Mouse (Mus musculus) layer of hippocampus, adult 18-20 months (tissue): ENCODE data around the gene B230118H07Rik. TPM values are rescaled to one million over a fixed set of nuclear protein-coding genes. Genes with fewer than 3 reads are reported as not detected.

Experiments used
- DNase-seq, 2 experiments: peaks; one replicate each; pipeline ENCODE4 v3.0.0; 2022; ENCODE audit warnings: low spot score in 2 of 2
- total RNA-seq, 2 experiments: library from RNA; stranded (reverse); gene quantifications; 2 replicates each; pipeline ENCODE4 v1.2.3; 2021

B230118H07Rik gene
- total RNA-seq, 2 experiments from 2014 or later: 32.1 to 39.6 TPM

GRCm38 (mm10) chr2:101592023-101592841 lies 57.1 kb downstream of the B230118H07Rik start:
- no peak for DNase-seq

GRCm38 (mm10) chr2:101591356-101591755 lies 58.0 kb downstream of the B230118H07Rik start:
- DNase-seq: no peak

- no peak for DNase-seq
Observed at GRCm38 (mm10) chr2:101581418-101581817, 67.9 kb downstream of the B230118H07Rik start.

DNA sequence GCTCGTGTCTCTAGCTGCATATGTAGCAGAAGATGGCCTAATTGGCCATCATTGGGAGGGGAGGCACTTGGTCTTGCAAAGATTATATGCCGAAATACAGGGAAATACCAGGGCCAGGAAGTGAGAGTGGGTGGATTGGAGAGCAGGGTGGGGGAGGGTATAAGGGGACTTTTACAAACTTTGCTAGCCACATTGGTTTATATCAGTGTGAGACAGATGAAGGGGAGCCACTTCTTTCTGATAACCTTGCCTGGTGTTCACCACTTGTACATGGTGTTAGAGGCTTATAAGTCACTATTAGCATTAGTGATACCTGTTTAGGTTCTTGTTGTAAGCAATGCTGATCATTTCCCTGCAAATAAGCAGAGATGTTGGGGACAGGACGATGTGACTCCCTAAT lies 68.4 kb downstream of the B230118H07Rik start:
- DNase-seq: no peak

DNA sequence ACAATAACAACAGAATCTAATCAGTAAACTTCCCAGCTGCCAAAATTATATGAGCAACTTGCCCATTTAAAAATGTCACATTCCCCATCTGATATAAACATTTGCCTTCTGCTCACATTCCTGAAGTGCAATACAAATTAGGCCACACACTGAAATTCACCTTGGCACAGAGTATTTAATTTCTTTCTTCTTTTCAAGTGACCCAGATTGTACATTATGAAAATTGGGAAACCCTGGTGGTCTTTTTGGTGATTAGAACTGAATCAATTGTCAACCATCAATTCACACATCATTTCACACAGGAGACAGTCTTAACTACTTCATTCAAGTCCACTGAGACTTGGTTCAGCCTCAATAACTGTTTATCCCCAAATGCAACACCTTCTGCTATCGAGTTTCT lies 68.9 kb downstream of the B230118H07Rik start:
- DNase-seq: no peak

- DNase-seq: no peak
Observed at GRCm38 (mm10) chr2:101580027-101580426, 69.3 kb downstream of the B230118H07Rik start.

DNA sequence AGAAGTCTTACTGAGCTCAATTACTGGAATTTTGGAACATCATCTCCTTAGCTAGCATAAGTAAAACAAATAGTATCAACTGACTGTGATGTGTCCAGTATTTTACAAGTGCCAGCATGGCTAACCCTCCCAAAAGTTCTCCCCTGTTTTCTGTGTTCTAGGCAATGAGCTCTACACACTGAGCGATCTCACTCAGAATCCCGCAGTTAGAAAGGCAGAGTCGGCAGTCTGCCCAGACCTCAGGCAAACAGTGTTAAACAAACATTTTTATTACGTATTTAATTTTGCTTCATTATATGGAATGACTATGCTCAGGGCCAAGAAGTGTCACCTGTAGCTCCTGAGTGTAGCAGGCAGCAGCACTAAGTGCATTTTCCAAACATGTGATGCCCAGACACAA lies 72.1 kb downstream of the B230118H07Rik start:
- no peak for DNase-seq

DNA sequence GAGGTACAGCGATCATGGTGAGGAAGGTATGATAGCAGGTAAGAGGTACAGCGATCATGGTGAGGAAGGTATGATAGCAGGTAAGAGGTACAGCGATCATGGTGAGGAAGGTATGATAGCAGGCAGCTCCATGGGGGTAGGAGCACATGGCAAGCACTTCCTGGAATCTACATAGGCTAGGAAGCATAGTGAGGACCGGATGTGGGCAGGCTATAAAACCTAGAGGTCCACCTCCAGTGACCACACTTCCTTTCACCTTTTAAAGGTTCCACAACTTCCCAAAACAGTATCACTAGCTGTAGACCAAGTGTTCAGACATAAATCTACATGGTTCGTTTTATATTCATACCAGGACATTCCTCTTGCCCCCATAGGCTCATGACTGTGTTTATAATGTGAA lies 80.1 kb downstream of the B230118H07Rik start:
- no peak for DNase-seq

DNA sequence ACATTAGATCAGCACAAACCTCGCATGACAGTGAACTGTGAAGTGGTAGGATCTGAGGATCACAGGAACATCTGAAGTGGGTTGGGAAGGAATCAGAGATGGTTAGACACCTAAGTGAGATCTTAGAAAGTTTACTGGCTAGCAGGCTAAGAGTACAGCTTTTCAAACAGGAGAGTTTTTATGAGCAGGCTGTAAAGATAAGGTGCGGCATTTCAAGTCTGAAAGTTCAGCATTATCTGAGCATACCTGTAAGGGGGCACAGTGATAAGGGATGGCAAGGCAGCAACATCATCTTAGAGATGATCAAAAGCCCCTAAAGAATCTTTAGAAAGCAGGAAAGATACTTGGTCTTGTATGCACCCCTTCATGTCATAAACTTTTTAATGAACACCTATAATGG lies 81.8 kb downstream of the B230118H07Rik start:
- DNase-seq: no peak

GRCm38 (mm10) chr2:101563776-101564175 lies 85.6 kb downstream of the B230118H07Rik start:
- DNase-seq: no peak

- peak in 1 of 2 experiments; percentile 14 for DNase-seq
Observed at GRCm38 (mm10) chr2:101563206-101563605, 86.1 kb downstream of the B230118H07Rik start.

DNA sequence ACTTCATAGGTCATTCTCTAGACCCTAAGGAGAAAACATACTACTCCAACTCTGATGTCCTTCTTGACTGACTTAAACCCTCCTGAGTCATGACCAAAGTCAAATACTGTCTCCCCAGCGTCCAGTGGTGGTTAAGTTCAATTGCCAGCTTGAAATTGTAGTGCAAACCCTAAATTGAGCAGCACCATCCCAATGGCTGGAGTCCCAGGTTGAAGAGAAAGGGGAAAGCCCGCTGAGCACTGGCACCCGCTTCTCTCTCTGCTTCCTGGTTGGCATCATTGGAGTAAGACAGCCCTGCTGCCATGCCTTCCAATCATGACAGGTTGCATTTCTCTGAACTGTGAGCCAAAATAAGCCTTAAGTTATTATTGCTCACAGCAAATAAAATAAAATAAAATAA lies 89.9 kb downstream of the B230118H07Rik start:
- DNase-seq: no peak

- no peak for DNase-seq
Observed at GRCm38 (mm10) chr2:101555886-101556285, 93.4 kb downstream of the B230118H07Rik start.

DNA sequence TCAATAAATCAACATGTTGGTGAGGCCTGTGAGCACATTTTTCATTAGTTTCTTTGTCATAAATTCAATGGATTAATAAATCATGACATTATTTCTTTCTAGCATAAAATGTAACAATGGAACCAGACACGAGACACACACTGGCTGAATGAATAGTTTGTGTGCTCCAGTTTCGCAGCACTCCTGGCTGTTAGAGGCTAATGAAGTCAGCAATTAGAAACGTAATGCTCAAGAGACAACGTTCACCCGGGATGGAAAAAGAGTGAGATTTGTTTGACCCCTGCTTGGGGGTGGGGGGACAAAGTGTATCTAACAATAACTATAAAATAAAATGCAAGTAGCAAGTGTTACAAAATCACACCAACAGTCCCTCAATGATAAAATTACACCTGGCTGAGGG lies 95.5 kb downstream of the B230118H07Rik start:
- no peak for DNase-seq

DNA sequence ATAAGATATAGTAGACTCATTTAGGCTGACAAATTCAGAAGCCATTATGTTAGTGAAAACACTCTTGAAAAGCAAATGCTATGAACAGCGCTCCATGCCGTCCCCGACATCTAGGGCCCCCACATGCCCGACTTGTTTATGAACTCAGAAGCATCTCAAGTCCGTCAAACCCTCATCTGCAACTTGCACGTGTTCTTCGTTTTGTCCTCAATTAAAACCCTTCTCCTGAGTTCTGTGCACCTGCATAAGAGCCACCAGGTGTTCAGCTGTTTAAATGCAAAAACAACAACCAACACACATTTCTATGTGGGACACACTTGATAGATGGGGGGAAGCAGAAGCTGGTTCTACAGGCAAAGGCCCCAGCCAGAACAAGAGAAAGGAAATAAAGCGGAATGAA lies 97.0 kb downstream of the B230118H07Rik start:
- no peak for DNase-seq

GRCm38 (mm10) chr2:101551026-101551719 lies 98.2 kb downstream of the B230118H07Rik start:
- DNase-seq: no peak

- DNase-seq: no peak
Observed at GRCm38 (mm10) chr2:101550176-101550575, 99.2 kb downstream of the B230118H07Rik start.

DNA sequence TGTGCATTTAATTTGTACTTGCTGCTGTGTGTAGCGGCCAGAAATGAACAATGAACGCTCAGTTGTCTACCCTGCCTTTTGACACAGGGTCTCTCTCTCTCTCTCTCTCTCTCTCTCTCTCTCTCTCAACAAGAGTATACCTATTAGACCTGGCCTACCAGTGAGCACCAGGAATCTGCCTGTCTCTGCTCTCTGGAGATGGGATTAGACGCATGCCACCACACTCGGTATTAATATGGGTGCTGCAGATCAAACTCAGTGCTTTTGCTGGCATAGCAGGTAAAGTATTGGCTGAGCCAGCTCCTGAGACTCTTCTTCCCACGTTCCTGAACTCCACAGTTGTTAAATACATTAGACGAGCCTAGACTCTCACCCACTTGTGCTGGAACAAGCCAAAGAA lies 100.5 kb downstream of the B230118H07Rik start:
- no peak for DNase-seq

DNA sequence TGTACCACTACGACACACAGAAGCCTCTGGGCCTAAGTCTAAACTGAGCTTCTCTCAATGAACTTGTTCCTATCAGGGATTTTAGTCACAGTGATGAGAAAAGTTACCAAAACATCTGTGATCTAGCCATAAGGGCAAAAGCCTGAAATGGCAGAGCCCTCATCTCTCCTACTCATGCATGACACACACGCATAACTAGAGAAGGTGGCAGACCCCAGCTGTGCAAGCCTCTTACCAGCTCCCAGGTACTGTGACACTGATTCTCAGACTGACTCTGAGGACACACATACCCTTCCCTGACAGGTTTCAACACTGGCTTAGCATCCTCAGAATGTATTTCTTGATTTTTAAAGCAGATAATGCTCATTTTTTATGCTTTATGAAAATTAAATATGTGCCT lies 103.7 kb downstream of the B230118H07Rik start:
- no peak for DNase-seq

- no peak for DNase-seq
Observed at GRCm38 (mm10) chr2:101543704-101544417, 105.5 kb downstream of the B230118H07Rik start.

DNA sequence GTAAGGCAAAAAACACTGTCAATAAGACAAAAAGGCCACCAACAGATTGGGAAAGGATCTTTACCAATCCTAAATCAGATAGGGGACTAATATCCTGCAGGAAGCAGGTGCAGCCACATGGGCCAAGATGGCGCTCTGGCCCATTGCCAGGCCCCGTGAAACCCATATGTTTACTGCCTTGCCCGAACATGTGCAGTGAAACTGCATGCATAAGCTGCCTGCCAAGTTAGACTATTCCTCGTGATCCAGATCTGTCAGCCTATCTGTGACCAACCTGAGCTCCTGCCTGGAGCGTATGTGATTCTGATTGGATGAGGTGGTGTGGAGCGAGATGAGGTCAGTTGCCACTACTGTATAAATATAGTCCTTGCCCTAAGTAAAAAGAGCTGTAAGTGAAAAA lies 112.4 kb downstream of the B230118H07Rik start:
- peak in 1 of 2 experiments; percentile 25 for DNase-seq

- DNase-seq: no peak
Observed at GRCm38 (mm10) chr2:101533741-101534140, 115.6 kb downstream of the B230118H07Rik start.
